Mouse (Mus musculus) lung, embryonic 15.5 days (tissue): ENCODE data around the gene Gadd45b. TPM values are rescaled to one million over a fixed set of nuclear protein-coding genes. Genes with fewer than 3 reads are reported as not detected.

Experiments used
- polyA plus RNA-seq: library from polyadenylated mRNA; unstranded; fragments of >200 nt; fragmentation: Nextera tagmentation; extraction: Ambion mirVana; gene quantifications from 2 replicates; pipeline ENCODE4 v1.2.1, GENCODE M21; 2015

Gene Gadd45b
- polyA plus RNA-seq, 1 experiment from 2014 or later, result 42.9 TPM

Other genes starting within 250 kb of the Gadd45b start
- 44.5 and 44.7 TPM in 2 replicates for gene Mob3a, start 228.1 kb upstream of the Gadd45b start, polyA plus RNA-seq
- 19.8 and 23.0 TPM in 2 replicates for gene Izumo4, start 227.9 kb upstream of the Gadd45b start, polyA plus RNA-seq
- 68.2 and 72.4 TPM in 2 replicates for gene Ap3d1, start 187.8 kb upstream of the Gadd45b start, polyA plus RNA-seq
- 15.5 and 18.3 TPM in 2 replicates for gene Dot1l, start 174.9 kb upstream of the Gadd45b start, polyA plus RNA-seq
- gene Sf3a2, start 131.9 kb upstream of the Gadd45b start, polyA plus RNA-seq, result 60.1 and 64.7 TPM in 2 replicates
- gene Plekhj1, start 131.4 kb upstream of the Gadd45b start, polyA plus RNA-seq, result 116 and 118 TPM in 2 replicates
- gene Amh, start 124.8 kb upstream of the Gadd45b start, polyA plus RNA-seq, result 0.09 and 0.13 TPM in 2 replicates
- 0.74 and 1.5 TPM in 2 replicates for gene Jsrp1, start 116.6 kb upstream of the Gadd45b start, polyA plus RNA-seq
- 1,965 and 1,985 TPM in 2 replicates for gene Oaz1, start 103.4 kb upstream of the Gadd45b start, polyA plus RNA-seq
- 0.05 and 0.31 TPM in 2 replicates for gene Lingo3, start 86.0 kb upstream of the Gadd45b start, polyA plus RNA-seq
- 254 and 281 TPM in 2 replicates for gene Lsm7, start 74.9 kb upstream of the Gadd45b start, polyA plus RNA-seq
- 39.1 and 40.8 TPM in 2 replicates for gene Sppl2b, start 74.8 kb upstream of the Gadd45b start, polyA plus RNA-seq
- not detected in 2 replicates for gene Tmprss9, start 58.2 kb upstream of the Gadd45b start, polyA plus RNA-seq
- gene Timm13, start 29.1 kb upstream of the Gadd45b start, polyA plus RNA-seq, result 305 and 307 TPM in 2 replicates
- gene Lmnb2, start 11.8 kb upstream of the Gadd45b start, polyA plus RNA-seq, result 55.8 and 60.4 TPM in 2 replicates
- gene Gng7, start 84.9 kb downstream of the Gadd45b start, polyA plus RNA-seq, result 5.3 and 6.6 TPM in 2 replicates
- gene Diras1, start 95.6 kb downstream of the Gadd45b start, polyA plus RNA-seq, result 0.11 and 0.30 TPM in 2 replicates
- 17.2 and 20.5 TPM in 2 replicates for gene Slc39a3, start 107.4 kb downstream of the Gadd45b start, polyA plus RNA-seq
- gene Sgta, start 130.1 kb downstream of the Gadd45b start, polyA plus RNA-seq, result 192 TPM in 2 replicates
- gene Thop1, start 140.0 kb downstream of the Gadd45b start, polyA plus RNA-seq, result 51.7 and 54.3 TPM in 2 replicates
- gene Creb3l3, start 168.8 kb downstream of the Gadd45b start, polyA plus RNA-seq, result 0.31 and 0.35 TPM in 2 replicates
- gene Map2k2, start 175.8 kb downstream of the Gadd45b start, polyA plus RNA-seq, result 178 and 180 TPM in 2 replicates
- gene Zbtb7a, start 205.1 kb downstream of the Gadd45b start, polyA plus RNA-seq, result 34.1 and 36.9 TPM in 2 replicates
- gene Pias4, start 237.8 kb downstream of the Gadd45b start, polyA plus RNA-seq, result 41.0 and 47.5 TPM in 2 replicates
- gene Eef2, start 246.6 kb downstream of the Gadd45b start, polyA plus RNA-seq, result 567 and 596 TPM in 2 replicates